Mouse (Mus musculus): ENCODE measurements at regions not wholly inside any gene's neighbourhood (a gene's known extent, or its start where the extent isn't known, plus 50 kb on each side); places are given as distances from the start of the nearest gene placed in this dataset.
"Not testable (repeated sequence)": the region's sequence is repeated elsewhere in the genome, so short reads cannot be mapped to it uniquely, and the experiment has no call there.

DNA sequence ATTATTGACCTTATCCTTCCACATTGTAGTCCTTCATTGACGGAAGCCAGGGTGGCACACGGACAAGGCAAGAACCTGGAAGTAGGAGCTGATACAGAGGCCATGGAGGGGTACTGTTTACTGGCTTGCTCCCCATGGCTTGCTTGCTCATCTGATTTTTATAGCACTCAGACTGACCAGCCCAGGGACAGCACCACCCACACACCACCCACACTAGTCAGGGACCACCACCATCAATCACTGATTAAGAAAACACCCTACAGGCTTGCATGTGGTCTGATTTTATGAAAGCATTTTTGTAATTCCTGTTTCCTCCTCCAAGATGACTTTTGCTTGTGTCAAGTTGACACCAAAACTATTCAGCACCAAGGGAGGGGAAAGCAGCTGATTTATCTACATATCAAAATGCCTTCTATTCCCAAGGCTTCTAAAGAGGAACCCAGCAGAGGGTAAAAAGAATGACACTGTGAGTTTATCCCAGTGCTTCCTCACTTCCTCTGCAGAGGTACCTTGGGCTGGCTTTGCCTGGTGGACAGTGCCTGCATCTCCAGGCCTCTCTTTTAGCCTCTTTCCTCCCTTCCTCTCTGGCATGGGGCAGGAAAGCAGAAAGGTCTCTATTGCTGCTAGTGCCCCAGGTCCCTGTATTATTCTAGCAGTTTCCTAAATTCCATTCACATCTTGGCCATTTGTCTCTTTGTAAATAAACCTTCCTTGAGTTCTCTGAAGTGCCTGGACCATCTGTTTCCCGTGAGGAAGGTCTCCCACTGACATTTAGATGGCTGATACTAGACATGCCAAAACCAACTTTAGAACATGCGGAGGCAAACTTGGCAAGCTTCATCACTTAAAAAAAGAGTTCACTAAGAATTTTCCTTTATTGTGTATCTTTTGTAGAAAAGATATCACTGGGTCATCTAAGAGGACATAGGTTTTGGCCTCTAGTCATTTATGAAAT, 507.6 kb downstream of the Gja1 start:
- DNase-seq (ENCODE audit: extremely low spot score in 1 of 2, low spot score in 1 of 2) = no peak

DNA sequence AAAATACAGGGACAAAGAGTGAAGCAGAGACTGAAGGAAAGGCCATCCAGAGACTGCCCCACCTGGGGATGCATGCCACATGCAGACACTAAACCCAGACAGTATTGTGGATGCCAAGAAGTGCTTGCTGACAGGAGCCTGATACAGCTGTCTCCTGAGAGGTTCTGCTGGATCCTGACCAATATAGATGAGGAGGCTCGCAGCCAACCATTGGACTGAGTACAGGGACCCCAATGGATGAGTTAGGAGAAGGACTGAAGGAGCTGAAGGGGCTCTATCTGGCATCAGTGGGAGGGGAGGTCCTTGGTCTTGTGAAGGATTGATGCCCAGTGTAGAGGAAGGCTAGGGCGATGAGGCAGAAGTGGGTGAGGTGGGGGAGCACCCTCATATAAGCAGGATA, 514.4 kb downstream of the Gja1 start:
- not testable (repeated sequence) for DNase-seq (ENCODE audit: extremely low spot score in 1 of 2, low spot score in 1 of 2)

DNA sequence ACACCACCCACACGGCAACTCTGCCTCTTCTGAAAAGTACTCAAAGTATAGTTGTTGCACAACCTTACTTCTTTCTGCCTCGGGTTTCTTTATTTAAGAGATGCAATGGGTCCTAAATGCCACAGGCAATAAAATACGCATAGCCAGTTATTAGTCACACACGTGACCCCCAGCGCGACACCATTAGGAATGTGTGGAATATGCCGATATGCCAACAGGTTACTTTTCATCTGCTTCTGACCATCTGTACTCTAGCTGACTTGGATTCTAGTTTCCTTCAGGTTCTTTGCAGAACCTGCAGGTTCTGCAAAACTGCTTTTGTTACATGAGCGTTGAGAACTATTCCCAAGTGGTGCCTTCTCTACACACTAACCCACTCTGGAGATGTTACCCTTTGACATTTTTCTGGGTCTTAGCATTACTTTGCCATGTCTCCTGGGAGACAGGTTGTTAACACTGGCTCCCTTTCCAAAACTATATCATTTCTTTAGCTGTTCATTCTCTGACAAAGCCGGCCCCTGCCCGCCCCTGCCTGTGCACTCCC, 515.6 kb downstream of the Gja1 start:
- no peak for DNase-seq (ENCODE audit: extremely low spot score in 1 of 2, low spot score in 1 of 2)

DNA sequence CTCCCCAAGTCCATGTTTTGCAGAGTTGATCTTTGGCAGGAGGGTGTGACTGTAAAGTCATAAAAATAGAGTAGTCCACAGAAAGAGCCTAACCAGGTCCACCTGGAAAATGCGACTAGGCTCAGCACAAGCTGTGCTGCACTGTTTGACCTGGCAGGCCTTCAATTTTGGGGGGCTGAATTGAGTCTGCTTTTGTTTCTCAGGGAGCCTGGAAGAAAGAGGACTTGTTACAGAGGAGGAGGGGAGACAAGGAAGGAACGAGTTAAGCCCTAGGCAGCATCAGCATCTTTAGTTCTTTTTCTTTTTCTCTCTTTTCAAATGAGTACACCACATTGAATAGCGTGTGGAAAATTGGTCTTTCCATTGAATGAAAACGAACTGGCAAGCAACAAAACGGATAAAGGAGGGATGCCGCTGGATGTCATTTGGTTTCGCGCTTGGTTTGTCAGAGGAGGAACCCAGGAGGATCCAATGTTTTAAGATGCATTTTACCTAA, 516.1 kb downstream of the Gja1 start:
- peak in 1 of 2 experiments; percentile 16 for DNase-seq (ENCODE audit: extremely low spot score in 1 of 2, low spot score in 1 of 2)

DNA sequence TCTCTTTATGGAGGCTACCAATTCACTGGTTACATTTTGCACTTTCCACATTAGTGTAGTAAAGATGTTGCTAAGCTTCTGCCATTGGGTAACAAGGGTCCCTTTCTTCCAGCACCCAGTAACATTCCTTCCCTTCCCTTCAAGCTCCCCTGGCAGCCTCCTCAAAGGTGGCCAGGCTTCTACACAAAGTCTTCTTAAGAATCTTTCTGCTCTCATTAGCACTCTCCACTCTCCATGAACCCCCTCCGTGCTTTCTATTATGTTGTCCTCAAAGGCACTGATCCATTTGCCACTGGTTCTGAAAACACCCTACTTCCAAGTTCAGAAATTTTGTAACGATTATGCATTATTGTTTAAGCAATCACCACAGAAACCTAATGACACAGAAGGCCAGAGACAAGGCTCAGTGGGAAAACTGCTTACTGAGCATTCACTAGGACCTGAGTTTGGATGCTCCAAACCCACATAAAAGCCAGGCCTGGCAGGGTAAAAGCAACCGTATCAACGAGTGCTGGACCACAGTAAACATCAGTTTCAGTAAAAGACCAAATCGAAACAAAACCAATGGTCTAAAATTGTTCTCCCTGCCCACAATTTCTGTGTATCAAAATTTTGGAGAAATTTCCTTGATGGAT, 522.6 kb downstream of the Gja1 start:
- no peak for DNase-seq (ENCODE audit: extremely low spot score in 1 of 2, low spot score in 1 of 2)

DNA sequence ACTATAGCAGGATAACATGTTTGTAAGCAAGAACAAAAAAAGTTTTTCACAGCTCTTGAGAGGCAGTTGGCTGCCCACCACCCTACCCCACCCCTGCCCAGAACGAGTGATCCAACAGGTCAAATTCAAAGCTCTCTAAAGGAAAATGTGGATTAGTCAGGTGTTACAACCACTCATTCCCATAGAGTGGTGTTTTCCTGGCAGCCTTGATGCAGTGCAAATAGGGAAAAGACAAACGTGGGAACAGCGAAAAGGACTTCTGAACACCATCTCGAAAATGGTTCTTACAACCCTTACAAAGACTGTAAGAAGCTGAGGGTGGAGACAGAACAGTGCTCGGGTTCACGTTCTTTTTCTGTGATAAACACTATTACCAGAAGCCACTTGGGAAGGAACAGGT, 523.8 kb downstream of the Gja1 start:
- no peak for DNase-seq (ENCODE audit: extremely low spot score in 1 of 2, low spot score in 1 of 2)

DNA sequence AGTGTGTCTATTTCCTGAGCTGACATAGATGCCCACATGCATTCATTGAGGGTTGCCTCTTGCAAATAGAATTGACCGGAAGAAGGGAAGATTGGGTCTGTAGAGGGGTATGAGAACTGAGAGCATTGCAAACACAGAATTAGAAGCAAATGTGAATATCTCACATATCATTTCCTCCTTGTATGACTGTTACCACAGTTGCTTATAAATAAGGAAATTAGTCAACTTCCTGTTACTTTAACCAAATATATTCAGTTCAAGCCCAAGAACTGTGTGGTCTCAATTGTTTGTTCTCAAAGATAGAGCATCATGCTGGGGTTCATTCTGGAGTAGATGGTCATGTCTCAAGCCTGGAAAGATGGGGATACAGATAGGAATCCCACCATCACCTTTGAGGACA, 535.6 kb downstream of the Gja1 start:
- DNase-seq (ENCODE audit: extremely low spot score in 1 of 2, low spot score in 1 of 2) = no peak

DNA sequence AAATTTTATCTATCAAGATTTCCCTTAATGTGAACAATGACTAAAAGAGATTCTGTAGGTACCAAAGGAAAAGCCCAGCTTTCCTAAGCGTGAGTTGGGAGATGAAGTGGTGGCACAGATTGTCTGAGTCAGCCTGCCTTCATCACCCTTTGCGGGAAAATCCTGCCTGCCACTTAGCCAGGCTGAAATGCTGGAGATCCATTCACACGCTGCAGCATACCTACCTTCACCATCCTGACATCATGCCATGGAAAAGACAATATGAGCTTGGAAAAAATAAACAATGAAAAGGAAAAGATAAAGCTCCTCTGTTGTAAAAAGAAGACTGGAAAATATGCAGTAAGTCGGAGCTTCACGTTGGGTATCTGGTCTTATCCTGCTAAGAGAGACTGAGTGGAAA, 537.0 kb downstream of the Gja1 start:
- DNase-seq (ENCODE audit: extremely low spot score in 1 of 2, low spot score in 1 of 2) = no peak

DNA sequence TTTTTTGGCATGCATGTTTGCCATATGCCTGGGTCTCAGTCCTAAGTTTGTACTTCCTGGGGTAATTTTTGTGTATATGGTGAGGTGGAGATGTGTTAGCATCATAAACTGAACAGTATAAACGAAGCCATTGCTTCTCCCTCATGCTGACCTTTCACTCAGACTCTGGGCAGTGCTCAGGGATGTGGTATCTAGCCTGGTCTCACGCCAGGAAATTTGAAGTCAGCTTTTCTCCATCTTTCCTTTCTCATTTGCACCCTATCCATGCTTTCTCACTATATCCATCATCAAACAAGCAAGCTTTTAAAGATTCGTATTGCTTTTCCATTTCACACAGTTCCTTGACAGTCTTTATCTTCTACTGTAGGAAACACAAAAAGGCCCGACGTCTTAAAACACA, 541.3 kb downstream of the Gja1 start:
- DNase-seq (ENCODE audit: extremely low spot score in 1 of 2, low spot score in 1 of 2) = no peak

DNA sequence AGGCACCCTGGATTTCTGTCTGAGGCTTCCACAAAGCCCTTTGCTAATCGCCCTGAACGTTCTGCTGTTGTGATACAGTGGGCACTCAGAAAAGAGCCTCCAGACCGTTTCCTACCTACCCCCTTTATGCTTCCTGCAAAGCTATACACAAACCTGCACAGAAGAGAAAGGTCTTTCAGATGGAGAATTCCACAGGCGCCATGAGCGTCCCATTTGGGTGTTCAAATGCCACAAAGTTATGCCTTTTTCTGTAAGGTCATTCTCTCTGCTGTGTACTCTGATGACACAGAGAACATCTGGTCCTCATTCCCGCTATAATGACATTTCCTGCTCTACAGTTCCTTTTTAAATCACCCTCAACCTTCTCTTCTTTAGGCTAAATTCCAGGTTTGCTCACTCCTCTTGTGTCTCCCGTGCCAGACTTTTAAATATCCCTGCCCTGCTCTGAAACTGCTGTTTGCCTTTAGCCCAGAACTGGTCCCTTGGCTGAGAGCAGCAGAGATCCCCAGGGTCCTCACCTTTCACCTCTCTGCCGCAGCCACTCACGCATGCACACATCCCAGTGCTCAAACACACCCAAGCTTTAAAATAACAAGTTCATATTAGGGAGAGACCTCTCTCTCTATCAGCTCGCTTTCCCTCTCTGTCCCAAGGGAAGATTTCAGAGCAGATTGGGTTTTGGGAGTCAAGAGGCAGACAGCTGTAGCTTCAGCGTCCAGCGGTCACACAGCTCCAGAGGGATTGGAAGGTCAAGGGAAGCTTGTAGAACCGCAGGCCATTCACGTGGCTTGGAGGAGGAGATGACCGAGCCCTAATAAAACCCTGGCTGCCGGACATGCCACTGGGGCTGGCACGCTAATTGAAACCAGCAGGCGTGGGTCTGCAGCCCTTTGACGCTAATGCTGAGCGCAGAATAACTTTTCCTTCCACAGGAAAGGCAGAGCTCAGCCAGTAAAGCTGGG, 543.9 kb downstream of the Gja1 start:
- no peak for DNase-seq (ENCODE audit: extremely low spot score in 1 of 2, low spot score in 1 of 2)

DNA sequence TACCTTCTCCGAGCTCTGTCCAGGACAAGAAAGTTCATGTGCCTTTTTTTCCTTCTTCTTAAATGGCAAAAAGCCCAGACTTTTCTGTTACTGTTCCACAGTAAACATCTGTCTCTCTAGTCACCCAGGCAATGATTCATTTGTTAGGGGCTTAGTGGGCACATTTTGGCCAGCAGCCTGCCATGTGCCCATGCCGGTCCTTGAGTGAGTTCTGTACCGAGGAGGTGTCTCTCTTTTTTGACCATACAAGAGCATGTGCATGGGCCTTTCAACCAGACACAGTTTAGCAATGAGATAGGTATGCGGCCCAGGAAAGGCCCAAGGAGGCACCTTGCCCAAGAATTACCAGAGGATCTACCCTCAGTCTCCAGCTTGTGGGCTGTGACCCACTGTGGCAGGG, 551.0 kb upstream of the Hsf2 start:
- DNase-seq (ENCODE audit: extremely low spot score in 1 of 2, low spot score in 1 of 2) = no peak

DNA sequence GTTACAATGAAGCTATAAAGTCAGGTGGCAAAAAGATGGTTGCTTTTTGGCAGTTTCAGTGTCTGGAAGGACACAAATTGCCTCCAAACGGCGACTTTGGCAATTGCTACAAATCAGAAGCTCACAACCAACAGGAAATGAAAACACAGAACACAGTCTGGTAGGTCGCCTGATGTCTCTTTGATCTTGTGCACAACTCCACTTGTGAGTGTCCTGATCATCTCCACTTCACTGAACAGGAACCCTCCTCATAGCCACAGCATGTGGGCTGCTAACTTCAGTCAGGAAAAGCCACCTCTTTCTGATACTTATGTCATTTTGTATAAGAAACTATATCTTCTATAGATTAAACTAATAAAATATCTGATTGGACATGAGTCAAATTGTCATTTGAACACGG, 544.2 kb upstream of the Hsf2 start:
- DNase-seq (ENCODE audit: extremely low spot score in 1 of 2, low spot score in 1 of 2) = no peak

DNA sequence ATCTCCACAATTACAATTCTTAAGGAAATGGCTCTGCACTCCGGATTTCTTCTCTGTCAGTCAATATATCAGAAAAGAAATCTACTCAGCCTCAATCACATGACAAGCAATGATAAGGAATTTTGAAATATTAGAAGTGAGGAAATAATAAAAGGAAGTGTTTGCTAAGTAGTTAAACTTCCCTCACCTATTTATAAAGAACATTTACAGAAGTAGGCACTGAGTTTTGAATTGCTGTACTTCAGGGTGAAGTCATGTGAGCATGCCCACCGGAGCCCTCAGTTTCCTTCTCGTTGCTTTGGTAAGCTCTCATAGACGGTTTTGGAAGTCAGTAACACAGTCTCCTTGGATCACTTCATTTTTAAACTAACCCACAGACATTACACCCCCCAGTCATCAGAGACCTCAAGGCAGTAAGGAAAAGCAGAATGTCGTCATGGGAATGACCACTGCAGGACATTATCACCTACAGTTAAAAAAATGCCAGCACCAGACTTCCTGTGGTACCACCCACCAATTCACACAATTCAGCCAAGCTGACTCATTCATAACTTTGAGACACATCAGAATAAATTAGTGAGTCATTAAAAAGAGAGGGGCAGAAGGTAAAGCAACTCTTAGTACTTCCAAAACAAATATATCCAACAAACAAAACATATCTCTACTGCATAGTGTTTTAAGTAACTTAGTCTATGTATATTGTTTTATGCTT, 541.6 kb upstream of the Hsf2 start:
- no peak for DNase-seq (ENCODE audit: extremely low spot score in 1 of 2, low spot score in 1 of 2)

DNA sequence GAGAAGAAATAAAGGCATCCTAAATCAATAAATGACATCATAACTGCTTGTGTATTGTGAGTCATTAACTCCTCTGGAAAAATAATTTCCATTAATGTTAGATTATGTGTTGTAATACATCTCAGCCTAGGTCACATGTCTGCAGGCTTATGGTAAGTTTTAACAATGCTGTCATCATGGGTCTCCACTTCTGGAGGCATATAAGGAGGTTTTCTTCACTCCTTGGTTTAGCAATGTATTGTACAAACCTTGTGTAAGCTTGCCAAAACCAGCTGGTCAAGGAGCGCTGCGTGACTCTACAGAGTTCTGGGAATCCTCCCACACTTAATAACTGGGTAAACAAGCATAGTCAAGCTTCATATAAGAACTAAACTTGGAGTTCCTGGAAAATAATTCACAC, 529.5 kb upstream of the Hsf2 start:
- DNase-seq (ENCODE audit: extremely low spot score in 1 of 2, low spot score in 1 of 2) = no peak

DNA sequence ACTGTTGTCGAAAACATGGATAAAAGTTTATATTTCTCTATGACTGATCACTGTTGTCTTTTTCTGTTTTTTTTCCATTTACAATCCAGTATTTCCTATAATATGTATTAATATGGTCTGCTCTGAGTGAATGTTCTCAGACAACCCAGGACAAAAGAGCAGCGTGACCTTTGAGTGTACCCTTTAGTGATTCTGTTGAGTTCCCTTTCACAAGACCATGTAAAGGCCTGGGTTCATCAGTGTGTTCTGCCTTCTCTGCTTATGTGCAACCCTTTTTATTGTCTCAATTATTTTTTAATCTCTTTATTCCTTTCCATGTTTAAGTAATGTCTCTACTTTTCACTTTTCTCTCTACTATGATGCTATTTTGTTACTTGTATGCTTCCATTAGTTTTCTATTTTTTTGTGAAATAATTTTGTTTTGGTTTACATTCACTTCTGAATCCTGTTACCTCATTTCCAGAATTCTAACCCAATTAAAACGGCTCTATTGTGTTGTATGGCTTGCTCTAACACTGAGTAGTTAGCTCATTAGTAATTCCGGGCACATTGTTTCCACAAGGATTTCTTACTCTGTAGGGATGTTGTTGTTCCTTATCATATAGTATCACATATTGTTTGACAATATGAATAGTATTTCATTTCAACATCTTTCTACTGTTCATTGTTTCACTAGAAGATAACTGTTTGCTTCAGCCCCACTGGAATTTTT, 523.9 kb upstream of the Hsf2 start:
- no peak for DNase-seq (ENCODE audit: extremely low spot score in 1 of 2, low spot score in 1 of 2)

DNA sequence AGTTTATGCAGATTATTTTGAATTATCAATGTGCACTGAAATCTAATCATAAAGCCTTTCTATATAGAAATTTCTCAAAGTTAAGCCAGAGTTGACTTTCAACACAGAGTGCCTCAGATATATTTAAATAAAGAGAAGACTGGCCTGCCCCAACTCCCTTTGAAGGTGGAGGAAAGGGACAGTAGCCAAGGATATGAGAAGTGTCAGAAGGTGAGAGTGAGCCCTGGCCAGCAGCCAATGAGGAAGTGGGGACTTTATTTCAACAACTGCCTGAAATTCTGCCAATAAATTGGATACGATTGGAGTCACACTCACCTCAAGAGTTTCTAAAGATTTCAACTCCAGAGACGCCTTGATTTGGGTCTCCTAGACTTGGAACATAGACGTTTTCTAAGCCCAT, 523.0 kb upstream of the Hsf2 start:
- no peak for DNase-seq (ENCODE audit: extremely low spot score in 1 of 2, low spot score in 1 of 2)

DNA sequence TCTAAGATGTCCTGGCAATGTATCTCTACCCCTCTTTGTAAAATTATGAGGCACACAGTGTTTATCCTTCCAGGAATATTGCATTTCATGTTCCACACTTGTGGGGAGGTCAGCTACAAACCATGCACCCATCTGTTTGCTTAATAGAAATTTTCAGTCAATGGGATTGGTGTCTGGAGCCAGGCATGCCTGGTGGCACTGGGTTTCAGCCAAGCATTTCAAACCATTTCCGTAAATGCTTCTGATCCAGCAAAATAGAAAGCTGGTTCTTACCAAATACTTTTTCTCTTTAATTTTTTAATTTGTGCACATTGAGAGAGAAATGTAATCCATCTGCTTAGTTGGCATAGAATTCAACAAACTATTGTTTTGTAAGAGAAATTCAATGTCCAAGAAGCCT, 517.3 kb upstream of the Hsf2 start:
- no peak for DNase-seq (ENCODE audit: extremely low spot score in 1 of 2, low spot score in 1 of 2)

DNA sequence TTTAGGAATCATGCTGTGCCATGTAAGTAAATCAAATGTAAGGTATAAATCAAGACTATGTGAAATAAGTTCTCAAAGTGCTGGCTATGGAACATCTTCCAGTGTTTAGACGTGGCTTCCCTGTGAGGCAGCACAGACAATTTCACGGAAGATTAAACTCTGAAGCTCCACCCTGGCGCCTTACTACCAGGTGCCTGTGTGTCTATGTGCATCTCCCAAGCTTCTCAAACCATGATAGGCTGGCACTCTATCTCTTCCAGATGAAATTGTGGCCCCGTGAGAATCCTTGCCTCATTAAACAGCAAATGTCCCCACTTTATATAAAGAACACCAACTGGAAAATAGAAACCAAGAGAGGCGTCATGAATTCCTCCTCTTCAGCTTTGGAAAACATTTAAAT, 511.4 kb upstream of the Hsf2 start:
- no peak for DNase-seq (ENCODE audit: extremely low spot score in 1 of 2, low spot score in 1 of 2)

DNA sequence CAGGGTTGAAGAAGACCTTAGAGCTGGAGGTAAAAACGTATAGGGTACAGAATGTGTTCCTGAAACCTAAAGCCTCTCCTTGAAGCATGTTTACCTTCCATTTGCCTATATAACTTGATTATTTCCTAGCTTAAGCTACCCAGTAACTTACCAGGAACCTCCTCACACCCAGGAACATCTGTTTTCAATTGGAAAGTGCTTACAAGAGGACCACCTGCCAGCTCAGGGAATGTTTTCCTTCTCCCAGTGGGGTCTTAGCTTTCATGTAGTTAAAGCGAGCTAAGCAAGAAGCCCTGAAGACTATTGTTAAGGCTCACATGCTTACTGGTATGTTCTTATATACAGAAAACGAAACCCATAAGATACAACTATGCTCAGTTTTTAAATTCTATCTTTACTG, 506.6 kb upstream of the Hsf2 start:
- DNase-seq (ENCODE audit: extremely low spot score in 1 of 2, low spot score in 1 of 2) = no peak
